Mouse (Mus musculus): Measurements from ENCODE around the gene Sufu. TPM values are rescaled to one million over a fixed set of nuclear protein-coding genes. Genes with fewer than 3 reads are reported as not detected.
A peak's percentile ranks its signal among the peaks of the same experiment; 100 is the strongest.

The Sufu gene
- total and polyA plus RNA-seq, 3 experiments: 5.1 to 31.8 (median 25.7) TPM

- H3K4me3 ChIP-seq (ENCODE audit: low read depth, low read length): no peak overlapping the region
- ATAC-seq (ENCODE audit: extremely low read depth, insufficient number of reproducible peaks, low FRiP score, poor library complexity, severe bottlenecking) (no peak), DNase-seq (ENCODE audit: low spot score) (no peak)
- no peaks in the 10 kb centered on the region for H3K36me3 ChIP-seq (replicated peaks)
- H3K9me3 ChIP-seq (replicated peaks): no peaks in the 10 kb centered on the region
- H3K27me3 ChIP-seq (ENCODE audit: insufficient read depth, low read length): peaks cover 60% of the 10 kb centered on the region
- H3K4me1 ChIP-seq (ENCODE audit: insufficient read depth, low read depth, low read length): peaks cover 36% of the 10 kb centered on the region
- TF ChIP-seq GATA1 (IDR thresholded peaks at IDR 0.05; ENCODE audit: borderline replicate concordance, low read length) (no peak), TAL1 (conservative IDR thresholded peaks at IDR 0.05; ENCODE audit: low read depth, low read length) (no peak), POLR2AphosphoS5 (IDR thresholded peaks at IDR 0.05; ENCODE audit: insufficient replicate concordance, low read depth, low read length) (no peak), CTCF (IDR thresholded peaks at IDR 0.05; ENCODE audit: low read depth, low read length) (no peak), GATA2 (IDR thresholded peaks at IDR 0.05; ENCODE audit: borderline replicate concordance, low read depth, low read length) (no peak)
Measured at GRCm38 (mm10) chr19:46524152-46524544, 127.5 kb downstream of the Sufu start.

GRCm38 (mm10) chr19:46524601-46525321 lies 128.1 kb downstream of the Sufu start:
- peaks cover 34% of the 10 kb centered on the region for H3K4me1 ChIP-seq (ENCODE audit: insufficient read depth, low read depth, low read length)
- no peaks in the 10 kb centered on the region for H3K36me3 ChIP-seq (replicated peaks)
- ATAC-seq (ENCODE audit: extremely low read depth, insufficient number of reproducible peaks, low FRiP score, poor library complexity, severe bottlenecking) (no peak), DNase-seq (ENCODE audit: low spot score) (no peak)
- peaks cover 66% of the 10 kb centered on the region for H3K27me3 ChIP-seq (ENCODE audit: insufficient read depth, low read length)
- peak overlapping the region; percentile 21; the same call in 1 of the 2 replicates for H3K4me3 ChIP-seq (ENCODE audit: low read depth, low read length)
- TF ChIP-seq TAL1 (conservative IDR thresholded peaks at IDR 0.05; ENCODE audit: low read depth, low read length): no peak
- no peak for TF ChIP-seq GATA1 (IDR thresholded peaks at IDR 0.05; ENCODE audit: borderline replicate concordance, low read length)
- TF ChIP-seq GATA2 (IDR thresholded peaks at IDR 0.05; ENCODE audit: borderline replicate concordance, low read depth, low read length): no peak
- no peak for TF ChIP-seq CTCF (IDR thresholded peaks at IDR 0.05; ENCODE audit: low read depth, low read length)
- TF ChIP-seq POLR2AphosphoS5 (IDR thresholded peaks at IDR 0.05; ENCODE audit: insufficient replicate concordance, low read depth, low read length): no peak
- no peaks in the 10 kb centered on the region for H3K9me3 ChIP-seq (replicated peaks)

GRCm38 (mm10) chr19:46525691-46526631 lies 129.3 kb downstream of the Sufu start:
- no peak for ATAC-seq (ENCODE audit: extremely low read depth, insufficient number of reproducible peaks, low FRiP score, poor library complexity, severe bottlenecking)
- Histone ChIP-seq H3K9me3 (replicated peaks) (no peaks in the 10 kb centered on the region), H3K4me1 (ENCODE audit: insufficient read depth, low read depth, low read length) (peaks cover 37% of the 10 kb centered on the region), H3K4me3 (ENCODE audit: low read depth, low read length) (no peak overlapping the region), H3K36me3 (replicated peaks) (no peaks in the 10 kb centered on the region), H3K27me3 (ENCODE audit: insufficient read depth, low read length) (peaks cover 76% of the 10 kb centered on the region)
- no peak for TF ChIP-seq POLR2AphosphoS5 (IDR thresholded peaks at IDR 0.05; ENCODE audit: insufficient replicate concordance, low read depth, low read length)
- TF ChIP-seq TAL1 (conservative IDR thresholded peaks at IDR 0.05; ENCODE audit: low read depth, low read length): no peak
- TF ChIP-seq GATA2 (IDR thresholded peaks at IDR 0.05; ENCODE audit: borderline replicate concordance, low read depth, low read length): no peak
- no peak for DNase-seq (ENCODE audit: low spot score)

DNA sequence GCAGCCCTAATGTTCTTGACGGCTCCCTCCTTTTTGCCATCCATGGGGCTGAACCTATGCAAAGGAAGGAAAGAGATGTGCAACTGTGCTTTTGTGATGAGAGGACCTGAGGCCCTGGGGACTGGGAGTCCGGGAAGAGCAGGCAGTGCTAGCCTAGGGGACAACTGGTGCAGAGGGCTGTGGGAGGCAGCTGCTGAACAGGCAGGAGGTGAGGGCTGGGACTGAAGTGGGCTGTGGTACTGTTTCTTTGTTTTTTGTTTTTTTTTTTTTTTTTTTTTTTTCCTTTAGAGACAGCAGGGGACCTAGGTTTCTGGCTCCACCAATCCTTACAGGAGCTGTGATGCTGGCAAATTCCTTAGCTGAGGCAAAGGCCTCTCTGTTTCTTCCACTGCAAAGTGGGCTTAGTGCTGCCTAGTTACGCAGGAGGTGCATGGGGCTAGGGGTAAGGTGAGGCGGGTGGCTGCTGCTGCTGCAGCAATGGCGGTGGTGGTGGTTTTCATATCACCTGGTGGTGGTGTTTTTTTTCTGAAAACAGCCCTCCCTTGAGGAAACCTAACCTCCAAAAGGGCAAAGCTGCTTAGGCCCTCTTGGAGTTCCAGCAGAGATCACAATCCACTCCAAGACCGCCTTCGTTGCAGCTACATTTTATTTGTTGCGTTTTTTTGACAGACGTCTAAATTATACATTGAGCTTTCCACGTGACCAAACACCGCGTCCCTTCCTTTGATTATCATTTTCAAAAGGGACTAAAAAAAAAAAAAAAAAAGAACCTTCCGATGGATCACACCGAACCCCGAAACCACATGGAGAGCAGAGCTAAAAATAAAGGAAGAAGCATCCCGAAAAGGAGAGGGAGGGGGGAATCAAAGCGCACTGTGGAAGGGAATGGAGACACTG lies 131.2 kb downstream of the Sufu start:
- no peak overlapping the region for H3K4me3 ChIP-seq (ENCODE audit: low read depth, low read length)
- peaks cover 66% of the 10 kb centered on the region for H3K27me3 ChIP-seq (ENCODE audit: insufficient read depth, low read length)
- H3K9me3 ChIP-seq (replicated peaks): no peaks in the 10 kb centered on the region
- H3K36me3 ChIP-seq (replicated peaks): no peaks in the 10 kb centered on the region
- DNase-seq (ENCODE audit: low spot score) (no peak), ATAC-seq (ENCODE audit: extremely low read depth, insufficient number of reproducible peaks, low FRiP score, poor library complexity, severe bottlenecking) (no peak)
- TF ChIP-seq POLR2AphosphoS5 (IDR thresholded peaks at IDR 0.05; ENCODE audit: insufficient replicate concordance, low read depth, low read length) (no peak), GATA1 (IDR thresholded peaks at IDR 0.05; ENCODE audit: borderline replicate concordance, low read length) (no peak), GATA2 (IDR thresholded peaks at IDR 0.05; ENCODE audit: borderline replicate concordance, low read depth, low read length) (no peak), CTCF (IDR thresholded peaks at IDR 0.05; ENCODE audit: low read depth, low read length) (no peak), TAL1 (conservative IDR thresholded peaks at IDR 0.05; ENCODE audit: low read depth, low read length) (no peak)
- peaks cover 48% of the 10 kb centered on the region for H3K4me1 ChIP-seq (ENCODE audit: insufficient read depth, low read depth, low read length)

DNA sequence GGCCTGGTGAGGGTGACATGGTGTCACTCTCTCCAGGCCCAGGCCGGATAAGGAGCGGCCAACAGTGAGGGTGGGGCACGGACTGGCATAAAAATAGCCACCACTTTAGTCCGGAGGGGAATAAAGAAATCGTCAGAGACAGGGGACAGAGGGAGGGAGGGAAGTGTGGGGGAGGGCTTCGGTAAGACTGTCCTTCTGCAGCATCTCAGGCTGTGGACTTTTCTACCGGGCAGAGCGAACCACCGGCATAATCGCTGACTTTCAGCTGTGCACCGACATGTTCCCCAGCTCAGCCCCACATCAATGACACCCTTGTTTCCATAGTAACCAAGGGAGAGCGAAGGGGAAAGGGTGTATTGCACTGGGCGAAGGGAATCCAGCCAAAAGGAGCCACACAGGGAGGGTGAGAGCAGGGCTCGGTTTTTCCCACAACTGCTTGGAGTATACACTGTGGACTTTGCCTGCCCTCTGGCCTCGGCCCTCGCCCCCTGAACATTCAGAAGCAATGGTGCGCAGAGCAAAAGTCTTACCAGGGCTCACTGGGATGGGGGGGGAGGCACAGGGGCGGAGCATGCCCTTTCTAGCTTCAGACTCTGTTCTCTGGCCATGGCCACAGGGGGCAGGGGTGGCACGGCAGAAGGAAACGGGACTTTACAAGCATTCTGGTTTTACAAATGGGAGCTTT lies 132.0 kb downstream of the Sufu start:
- TF ChIP-seq CTCF (IDR thresholded peaks at IDR 0.05; ENCODE audit: low read depth, low read length) (no peak), GATA2 (IDR thresholded peaks at IDR 0.05; ENCODE audit: borderline replicate concordance, low read depth, low read length) (no peak), GATA1 (IDR thresholded peaks at IDR 0.05; ENCODE audit: borderline replicate concordance, low read length) (no peak)
- Histone ChIP-seq H3K27me3 (ENCODE audit: insufficient read depth, low read length) (peaks cover 62% of the 10 kb centered on the region), H3K9me3 (replicated peaks) (no peaks in the 10 kb centered on the region), H3K4me3 (ENCODE audit: low read depth, low read length) (no peak overlapping the region), H3K36me3 (replicated peaks) (no peaks in the 10 kb centered on the region), H3K4me1 (ENCODE audit: insufficient read depth, low read depth, low read length) (peaks cover 45% of the 10 kb centered on the region)
- ATAC-seq (ENCODE audit: extremely low read depth, insufficient number of reproducible peaks, low FRiP score, poor library complexity, severe bottlenecking): no peak
- no peak for DNase-seq (ENCODE audit: low spot score)
